Mouse (Mus musculus): Measurements from ENCODE around the gene Fanca.
"Not testable (repeated sequence)": the region's sequence is repeated elsewhere in the genome, so short reads cannot be mapped to it uniquely, and the experiment has no call there.

The Fanca gene

GRCm38 (mm10) chr8:123233300-123233699, 85.1 kb downstream of the Fanca start:
- DNase-seq (ENCODE audit: low read depth, low spot score), result no peak

GRCm38 (mm10) chr8:123232553-123232952, 85.8 kb downstream of the Fanca start:
- no peak for DNase-seq (ENCODE audit: low read depth, low spot score)

GRCm38 (mm10) chr8:123231742-123232141, 86.6 kb downstream of the Fanca start:
- no peak for DNase-seq (ENCODE audit: low read depth, low spot score)

GRCm38 (mm10) chr8:123230326-123230725, 88.0 kb downstream of the Fanca start:
- DNase-seq (ENCODE audit: low read depth, low spot score), result not testable (repeated sequence)

- no peak for DNase-seq (ENCODE audit: low read depth, low spot score)
These were observed 90.0 kb downstream of the Fanca start for GRCm38 (mm10) chr8:123228416-123228815.

- peak; percentile 90 for DNase-seq (ENCODE audit: low read depth, low spot score)
These were observed 93.8 kb downstream of the Fanca start, which contains the start of gene Cdk10 for GRCm38 (mm10) chr8:123224278-123225266. Gene Cdk10, plus strand, starts transcription at chr8:123224842.

- DNase-seq (ENCODE audit: low read depth, low spot score), result no peak
These were observed 97.5 kb downstream of the Fanca start for GRCm38 (mm10) chr8:123220917-123221316.

Data from telencephalon, adult 2 months (tissue).